Mouse (Mus musculus): ENCODE data around the gene Lbx2. TPM values are rescaled to one million over a fixed set of nuclear protein-coding genes. Genes with fewer than 3 reads are reported as not detected.
A peak's percentile ranks its signal among the peaks of the same experiment; 100 is the strongest.

Lbx2 gene
- total RNA-seq, 2 experiments from 2014 or later, result 1.3 TPM

GRCm38 (mm10) chr6:83125331-83125730 is 39.2 kb downstream of the Lbx2 start, which contains the start of gene Ino80b:
Gene Ino80b, minus strand, starts transcription at chr6:83125431.
- intact Hi-C loops (cut with DNase I), result no loop called here
- DNase-seq (ENCODE audit: low spot score), result no peak

GRCm38 (mm10) chr6:83127419-83127818 is 41.3 kb downstream of the Lbx2 start:
- DNase-seq (ENCODE audit: low spot score), result no peak
- intact Hi-C loops (cut with DNase I), result no loop called here

DNA sequence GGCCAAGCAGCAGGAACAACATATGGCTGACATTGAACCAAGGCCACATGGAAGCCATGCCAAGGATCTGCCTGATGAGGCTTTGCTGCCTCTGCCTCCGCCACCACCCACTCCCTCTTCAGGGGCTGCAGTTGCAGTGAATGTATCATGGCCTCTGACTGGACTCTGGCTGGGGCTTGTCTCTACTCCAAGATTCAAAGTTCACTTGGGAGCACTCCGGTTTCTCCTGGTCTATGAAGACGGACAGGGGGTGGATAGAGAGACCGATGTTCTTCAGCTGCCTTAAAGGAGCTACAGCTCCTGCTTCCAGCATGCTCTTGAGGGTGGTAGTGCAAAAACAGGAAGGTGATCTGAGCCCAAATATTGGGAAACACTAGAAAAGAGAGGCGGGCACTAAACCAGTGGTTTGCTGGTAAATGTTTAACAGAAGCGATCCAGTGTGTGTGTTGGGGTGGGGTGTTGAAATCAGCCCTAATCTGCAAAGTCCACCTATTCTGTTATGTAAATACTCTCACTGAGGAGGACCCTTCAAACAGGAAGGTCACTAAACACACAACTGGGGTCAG is 45.4 kb downstream of the Lbx2 start:
- intact Hi-C loops (cut with DNase I), result no loop called here
- no peak for DNase-seq (ENCODE audit: low spot score)

DNA sequence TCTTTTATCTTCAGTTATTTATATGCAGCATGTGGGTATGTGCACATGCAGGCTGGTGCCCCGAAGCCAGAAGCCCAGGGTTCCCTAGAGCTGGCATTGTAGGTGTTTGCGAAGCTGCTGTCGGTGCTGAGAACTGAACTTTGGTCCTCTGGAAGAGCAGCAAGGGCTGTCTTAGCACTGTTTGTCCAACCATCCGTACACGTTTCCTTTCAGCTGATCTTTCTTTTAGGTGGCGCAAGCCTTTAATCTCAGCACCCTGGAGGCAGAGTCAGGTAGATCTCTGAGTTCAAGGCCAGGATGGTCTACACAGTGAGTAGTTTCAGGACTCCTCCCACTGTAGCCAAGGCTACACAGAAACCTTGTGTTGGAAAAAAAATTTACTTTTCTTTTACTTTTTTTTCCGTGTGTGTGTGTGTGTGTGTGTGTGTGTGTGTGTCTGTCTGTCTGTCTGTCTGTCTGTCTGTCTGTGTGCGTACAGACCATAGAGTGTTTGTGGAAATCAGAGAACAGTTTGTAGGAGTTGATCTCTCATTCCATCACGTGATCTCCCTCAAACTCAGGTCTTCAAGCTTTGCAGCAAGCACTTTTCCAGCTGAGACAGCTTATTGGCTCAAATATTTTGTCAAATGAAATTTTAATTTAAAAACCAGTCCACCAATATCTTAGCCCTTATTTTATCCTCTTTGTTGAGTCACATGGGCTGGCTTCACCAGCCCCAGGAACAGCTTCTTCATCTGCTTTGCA is 46.2 kb downstream of the Lbx2 start:
- intact Hi-C loops (cut with DNase I), result no loop called here
- no peak for DNase-seq (ENCODE audit: low spot score)

- DNase-seq (ENCODE audit: low spot score), result no peak
- intact Hi-C loops (cut with DNase I), result no loop called here
Observed at GRCm38 (mm10) chr6:83134226-83134625, 48.1 kb downstream of the Lbx2 start.

DNA sequence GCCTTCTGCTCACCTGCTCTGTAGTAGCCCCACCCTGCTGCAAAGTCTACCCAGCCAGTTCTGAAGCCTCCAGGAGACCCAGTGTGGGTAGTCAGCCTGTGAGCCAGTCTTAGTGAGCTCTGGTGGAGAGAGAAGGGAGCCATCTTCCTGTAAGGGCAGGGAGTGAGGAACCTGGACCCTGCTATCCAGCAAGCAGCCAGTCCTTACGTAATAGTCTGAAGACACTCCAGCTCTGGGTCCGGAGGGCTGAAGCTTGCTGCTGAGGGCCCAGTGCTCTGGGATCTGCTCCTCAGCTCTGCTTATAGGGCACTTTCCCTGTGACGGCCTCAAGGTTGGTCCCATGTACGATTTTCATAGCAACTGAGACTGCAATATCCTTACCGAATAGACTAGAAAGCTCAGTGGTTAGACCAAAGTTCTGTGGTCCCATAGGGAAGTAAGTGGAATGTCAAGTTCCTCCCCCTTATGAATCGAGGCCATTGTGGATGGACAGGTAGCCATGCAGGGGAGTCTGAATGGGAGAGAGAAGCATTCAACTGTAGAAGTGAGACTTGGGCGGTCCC is 48.9 kb downstream of the Lbx2 start, which contains the start of gene Rtkn:
Gene Rtkn, plus strand, starts transcription at position 513 of the 563 bp plus-strand sequence.
- no peak for DNase-seq (ENCODE audit: low spot score)
- intact Hi-C loops (cut with DNase I), result no loop called here

- DNase-seq (ENCODE audit: low spot score), result no peak
- intact Hi-C loops (cut with DNase I), result no loop called here
Observed at GRCm38 (mm10) chr6:83135571-83136161, 49.5 kb downstream of the Lbx2 start.

- no peak for DNase-seq (ENCODE audit: low spot score)
- intact Hi-C loops (cut with DNase I), result no loop called here
Observed at GRCm38 (mm10) chr6:83136291-83136880, 50.2 kb downstream of the Lbx2 start.

DNA sequence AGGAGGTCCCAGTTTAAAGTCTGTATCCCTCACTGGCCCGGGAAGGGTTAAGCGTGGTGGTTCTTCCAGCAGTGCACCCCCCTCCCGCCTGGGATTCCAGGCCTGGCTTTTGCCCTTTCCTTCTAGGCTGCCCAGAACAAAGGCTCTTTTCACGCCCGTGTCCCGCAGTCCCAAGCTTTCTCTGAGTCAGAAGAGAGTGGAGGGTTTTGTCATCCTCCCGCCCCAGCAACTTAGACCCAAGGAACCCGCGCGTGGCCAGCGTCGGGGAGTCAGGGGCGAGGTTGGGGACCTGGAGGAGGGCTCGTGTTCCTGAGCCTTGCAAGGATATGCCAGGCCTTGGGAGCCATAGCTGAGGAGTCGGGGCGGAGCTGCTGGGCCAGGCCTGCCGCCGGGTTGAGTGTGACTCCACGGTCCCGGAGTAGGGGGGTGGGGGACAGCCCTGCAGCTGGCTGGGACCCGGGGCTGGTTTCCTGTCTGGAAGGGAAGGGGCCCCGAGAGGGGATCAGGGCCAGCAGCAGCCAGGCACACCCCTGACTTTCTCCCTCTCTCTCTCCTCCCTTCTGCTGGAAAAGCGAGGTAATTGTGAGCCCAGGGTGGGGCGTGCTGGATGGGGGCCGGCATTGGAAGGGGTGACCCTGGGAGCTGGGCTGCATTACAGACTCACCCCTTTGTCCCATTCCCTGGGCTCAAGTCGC is 50.9 kb downstream of the Lbx2 start:
- peak; percentile 75 for DNase-seq (ENCODE audit: low spot score)
- intact Hi-C loops (cut with DNase I), result no loop called here

DNA sequence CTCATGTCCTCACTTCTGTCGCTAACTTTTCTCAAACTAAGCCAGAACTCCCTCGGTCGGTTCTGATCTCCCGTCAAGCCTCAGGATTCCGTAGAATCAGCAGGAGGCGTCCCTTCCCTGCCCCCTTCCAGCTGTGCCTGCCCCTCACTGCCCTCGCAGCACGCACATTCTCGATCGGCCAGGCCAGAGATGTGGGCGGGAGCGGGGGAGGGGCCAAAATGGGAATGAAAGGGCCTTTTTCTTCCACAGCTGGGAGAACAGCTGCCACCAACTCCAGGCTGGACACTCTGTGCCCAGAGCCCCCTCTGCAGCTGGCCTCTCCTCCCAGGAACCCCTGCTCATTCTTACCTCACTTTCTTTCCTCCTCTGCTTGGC is 51.4 kb downstream of the Lbx2 start:
- DNase-seq (ENCODE audit: low spot score), result peak; percentile 88
- intact Hi-C loops (cut with DNase I), result no loop called here

Small RNA genes within 50 kb of the gene (microRNA-seq; reads per million reads assigned to microRNA genes)
- not detected for gene Mir3470a
- 0.83 reads per million for gene Mir7040

Other genes starting within 250 kb of the Lbx2 start
- gene Sema4f, start 146.6 kb upstream of the Lbx2 start, total RNA-seq (2021), result under 1 TPM; 0.34 to 0.47 TPM
- under 1 TPM in 1 of 2 experiments, not detected in 1; 0.17 TPM for gene M1ap, start 139.5 kb upstream of the Lbx2 start, total RNA-seq (2021)
- gene Dok1, start 52.9 kb upstream of the Lbx2 start, total RNA-seq (2021), result 1 to 10 TPM; 2.9 to 3.2 TPM
- 1 to 10 TPM; 2.0 to 4.2 TPM for gene Loxl3, start 52.2 kb upstream of the Lbx2 start, total RNA-seq (2021)
- gene Aup1, start 31.8 kb upstream of the Lbx2 start, total RNA-seq (2021), result 10 to 100 TPM; 65.5 to 73.0 TPM
- gene Htra2, start 31.1 kb upstream of the Lbx2 start, total RNA-seq (2021), result 10 to 100 TPM; 31.8 to 33.9 TPM
- gene Dqx1, start 28.5 kb upstream of the Lbx2 start, total RNA-seq (2021), result under 1 TPM; 0.36 to 0.52 TPM
- not detected for gene Tlx2, start 16.1 kb upstream of the Lbx2 start, total RNA-seq (2021)
- gene Pcgf1, start 8.5 kb upstream of the Lbx2 start, total RNA-seq (2021), result 1 to 10 TPM; 8.0 to 9.6 TPM
- gene Ccdc142, start 15.2 kb downstream of the Lbx2 start, total RNA-seq (2021), result 1 to 10 TPM; 1.4 to 1.7 TPM
- 1 to 10 TPM in 1 of 2 experiments, under 1 TPM in 1; 0.99 to 1.6 TPM for gene Gm42688, start 15.2 kb downstream of the Lbx2 start, total RNA-seq (2021)
- 100 to 1,000 TPM; 127 to 151 TPM for gene Mrpl53, start 22.7 kb downstream of the Lbx2 start, total RNA-seq (2021)
- 1 to 10 TPM; 8.4 to 9.0 TPM for gene Mogs, start 29.1 kb downstream of the Lbx2 start, total RNA-seq (2021)
- gene Wbp1, start 35.2 kb downstream of the Lbx2 start, total RNA-seq (2021), result 10 to 100 TPM; 72.5 to 74.0 TPM
- gene Ino80b, start 39.1 kb downstream of the Lbx2 start, total RNA-seq (2021), result 10 to 100 TPM in 1 of 2 experiments, 1 to 10 TPM in 1; 7.0 to 12.7 TPM
- gene Rtkn, start 49.1 kb downstream of the Lbx2 start, total RNA-seq (2021), result 1 to 10 TPM; 2.8 to 5.4 TPM
- gene Wdr54, start 70.0 kb downstream of the Lbx2 start, total RNA-seq (2021), result 1 to 10 TPM; 1.0 to 2.3 TPM
- under 1 TPM in 1 of 2 experiments, not detected in 1; 0.17 TPM for gene 1700003E16Rik, start 70.0 kb downstream of the Lbx2 start, total RNA-seq (2021)
- gene Dctn1, start 79.6 kb downstream of the Lbx2 start, total RNA-seq (2021), result 100 to 1,000 TPM; 134 to 136 TPM
- gene Slc4a5, start 133.5 kb downstream of the Lbx2 start, total RNA-seq (2021), result not detected
- 1 to 10 TPM; 2.4 to 2.6 TPM for gene Mthfd2, start 239.5 kb downstream of the Lbx2 start, total RNA-seq (2021)
- 10 to 100 TPM; 24.9 to 25.0 TPM for gene Mob1a, start 239.6 kb downstream of the Lbx2 start, total RNA-seq (2021)